Mouse (Mus musculus) limb, embryonic 10.5 days (tissue): ENCODE results near the gene Slc9a3r2. TPM values are rescaled to one million over a fixed set of nuclear protein-coding genes. Genes with fewer than 3 reads are reported as not detected.

Experiments
- DNase-seq: peaks from one replicate; pipeline ENCODE4 v3.0.0-alpha.2; 2017; ENCODE audit warnings: low spot score
- H3K27ac ChIP-seq: fragments of 300-500 bp; sonication (generic); 2 replicates; pipeline ENCODE4 v1.5.1; 2016; ENCODE audit warnings: mild to moderate bottlenecking
- H3K27me3 ChIP-seq: fragments of 300-500 bp; sonication (generic); 2 replicates; pipeline ENCODE4 v1.6.1; 2016; ENCODE audit warnings: low read depth, mild to moderate bottlenecking; ENCODE audit not compliant: poor library complexity, severe bottlenecking
- H3K36me3 ChIP-seq: fragments of 300-500 bp; sonication (generic); 2 replicates; pipeline ENCODE4 v1.6.1; 2016; ENCODE audit warnings: mild to moderate bottlenecking, moderate library complexity
- H3K4me1 ChIP-seq: fragments of 300-500 bp; sonication (generic); 2 replicates; pipeline ENCODE4 v1.6.1; 2016
- H3K4me3 ChIP-seq: fragments of 300-500 bp; sonication (generic); 2 replicates; pipeline ENCODE4 v1.5.1; 2016; ENCODE audit warnings: mild to moderate bottlenecking, moderate library complexity
- H3K9me3 ChIP-seq: fragments of 300-500 bp; sonication (generic); replicated peaks from 2 replicates; pipeline ENCODE4 v1.6.1; 2016; ENCODE audit warnings: mild to moderate bottlenecking
- WGBS: fragments of 180-500 bp; shearing (Covaris S2); methylation state at CpG from one replicate; pipeline ENCODE4 v1.1.7; 2016; 5-methylcytosine and 5-hydroxymethylcytosine counted together
- polyA plus RNA-seq: library from polyadenylated mRNA; unstranded; fragments of >200 nt; fragmentation: Nextera tagmentation; extraction: Ambion mirVana; gene quantifications from 2 replicates; pipeline ENCODE4 v1.2.1, GENCODE M21; 2016

The Slc9a3r2 gene
- polyA plus RNA-seq, 1 experiment from 2014 or later = 57.1 TPM

DNA sequence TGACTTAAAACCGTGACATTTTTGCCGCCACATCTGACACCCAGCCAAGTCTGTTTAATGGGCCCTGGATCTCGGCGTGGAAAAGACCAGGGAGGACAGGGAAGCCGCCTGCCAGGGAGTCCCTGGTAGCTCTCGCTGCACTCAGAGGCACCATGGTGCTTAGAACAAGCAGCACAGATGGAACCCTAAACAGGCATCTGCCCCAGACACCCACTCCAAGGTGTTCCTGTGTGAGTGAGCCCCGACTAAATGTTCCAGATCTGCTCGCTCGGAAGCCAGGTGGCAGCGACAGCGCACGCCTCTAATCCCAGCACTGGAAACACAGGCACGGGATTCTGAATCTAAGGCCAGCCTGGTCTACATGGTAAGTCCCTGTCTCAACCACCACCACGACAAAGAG lies 20.1 kb downstream of the Slc9a3r2 start:
- DNase-seq = no peak
- H3K4me3 ChIP-seq = no peak overlapping the region
- no peaks in the 10 kb centered on the region for H3K9me3 ChIP-seq
- H3K36me3 ChIP-seq = peaks cover 60% of the 10 kb centered on the region
- H3K27me3 ChIP-seq = no peaks in the 10 kb centered on the region
- WGBS = 90% methylated on average over 14 of the region's 14 CpGs
- no peak overlapping the region for H3K27ac ChIP-seq
- peaks cover 23% of the 10 kb centered on the region for H3K4me1 ChIP-seq

DNA sequence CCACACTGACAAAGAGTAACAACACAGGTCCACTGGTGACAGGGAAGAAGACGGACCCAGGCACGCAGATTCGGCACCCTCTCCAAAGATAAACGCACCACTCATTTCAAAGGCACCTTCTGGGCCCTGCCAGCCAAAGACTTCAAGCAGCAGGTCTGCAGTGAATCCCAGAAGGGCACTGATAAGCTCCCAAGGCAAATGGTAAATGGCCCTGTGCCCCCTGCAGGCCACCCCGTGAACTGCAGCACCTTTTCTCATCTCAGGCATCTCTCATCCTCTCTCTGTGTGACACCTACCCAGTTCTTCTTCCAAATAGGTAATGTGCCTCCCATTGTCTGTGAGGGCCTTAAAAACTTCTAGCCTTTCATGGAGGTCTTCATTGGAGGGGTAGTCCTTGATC lies 21.5 kb downstream of the Slc9a3r2 start:
- peak; percentile 84 for DNase-seq
- 52% methylated on average over 5 of the region's 5 CpGs for WGBS
- H3K36me3 ChIP-seq = peaks cover 74% of the 10 kb centered on the region
- no peak overlapping the region for H3K27ac ChIP-seq
- H3K4me3 ChIP-seq = no peak overlapping the region
- no peaks in the 10 kb centered on the region for H3K9me3 ChIP-seq
- H3K27me3 ChIP-seq = no peaks in the 10 kb centered on the region
- peaks cover 19% of the 10 kb centered on the region for H3K4me1 ChIP-seq

DNA sequence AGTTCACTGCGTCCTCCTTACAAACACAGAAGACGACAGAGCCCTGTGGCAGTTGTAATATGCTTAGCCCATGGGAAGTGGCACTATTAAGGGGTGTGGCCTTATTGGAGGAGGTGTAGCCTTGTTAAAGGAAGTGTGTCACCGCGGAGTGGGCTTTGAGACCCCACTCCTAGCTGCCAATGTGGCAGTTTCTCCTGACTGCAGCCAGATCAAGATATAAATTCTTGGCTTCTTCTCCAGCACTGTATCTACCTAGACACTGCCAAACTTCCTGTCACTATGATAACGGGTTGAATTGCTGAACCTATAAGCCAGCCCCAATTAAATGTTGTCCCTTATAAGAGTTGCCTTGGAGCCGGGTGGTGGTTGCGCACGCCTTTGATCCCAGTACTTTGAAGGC lies 24.7 kb downstream of the Slc9a3r2 start:
- WGBS = 94% methylated on average over 8 of the region's 8 CpGs
- no peaks in the 10 kb centered on the region for H3K27me3 ChIP-seq
- DNase-seq = no peak
- no peak overlapping the region for H3K27ac ChIP-seq
- H3K36me3 ChIP-seq = peaks cover 100% of the 10 kb centered on the region
- H3K4me3 ChIP-seq = no peak overlapping the region
- no peaks in the 10 kb centered on the region for H3K4me1 ChIP-seq
- H3K9me3 ChIP-seq = no peaks in the 10 kb centered on the region

GRCm38 (mm10) chr17:24617561-24618194 lies 32.4 kb downstream of the Slc9a3r2 start:
- Histone ChIP-seq H3K4me3 (no peak overlapping the region), H3K36me3 (peaks cover 95% of the 10 kb centered on the region), H3K9me3 (no peaks in the 10 kb centered on the region), H3K4me1 (no peaks in the 10 kb centered on the region), H3K27me3 (no peaks in the 10 kb centered on the region), H3K27ac (no peak overlapping the region)
- WGBS = 90% methylated on average over 14 of the region's 14 CpGs
- DNase-seq = no peak

- H3K27me3 ChIP-seq = no peaks in the 10 kb centered on the region
- no peak overlapping the region for H3K4me3 ChIP-seq
- H3K27ac ChIP-seq = no peak overlapping the region
- 85% methylated on average over 2 of the region's 2 CpGs for WGBS
- H3K9me3 ChIP-seq = no peaks in the 10 kb centered on the region
- no peaks in the 10 kb centered on the region for H3K4me1 ChIP-seq
- H3K36me3 ChIP-seq = peaks cover 81% of the 10 kb centered on the region
- no peak for DNase-seq
Measured at GRCm38 (mm10) chr17:24610711-24611110, 39.4 kb downstream of the Slc9a3r2 start.

DNA sequence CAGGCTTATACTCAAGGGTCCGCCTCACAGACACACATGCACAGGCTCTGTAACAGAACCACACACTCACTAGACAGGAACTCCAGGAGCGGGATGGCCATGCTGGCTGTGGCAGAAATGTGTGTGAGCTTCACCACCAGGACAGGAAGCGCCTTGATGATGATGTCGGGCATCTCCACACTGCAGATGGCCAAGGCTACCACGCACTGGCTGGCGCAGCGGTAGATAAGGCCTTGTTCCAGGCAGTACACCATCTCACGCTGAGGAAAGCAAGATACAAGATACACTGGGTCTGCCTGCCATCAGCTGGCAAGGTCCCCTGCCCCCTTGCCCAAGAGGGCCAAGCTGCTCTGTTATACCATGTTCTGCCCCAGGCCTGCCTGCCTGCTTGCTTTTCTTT lies 41.3 kb downstream of the Slc9a3r2 start:
- DNase-seq = no peak
- Histone ChIP-seq H3K9me3 (no peaks in the 10 kb centered on the region), H3K4me3 (no peak overlapping the region), H3K4me1 (no peaks in the 10 kb centered on the region; the same call in 1 of the 2 replicates), H3K36me3 (peaks cover 81% of the 10 kb centered on the region), H3K27ac (no peak overlapping the region), H3K27me3 (no peaks in the 10 kb centered on the region)
- 97% methylated on average over 8 of the region's 8 CpGs for WGBS

DNA sequence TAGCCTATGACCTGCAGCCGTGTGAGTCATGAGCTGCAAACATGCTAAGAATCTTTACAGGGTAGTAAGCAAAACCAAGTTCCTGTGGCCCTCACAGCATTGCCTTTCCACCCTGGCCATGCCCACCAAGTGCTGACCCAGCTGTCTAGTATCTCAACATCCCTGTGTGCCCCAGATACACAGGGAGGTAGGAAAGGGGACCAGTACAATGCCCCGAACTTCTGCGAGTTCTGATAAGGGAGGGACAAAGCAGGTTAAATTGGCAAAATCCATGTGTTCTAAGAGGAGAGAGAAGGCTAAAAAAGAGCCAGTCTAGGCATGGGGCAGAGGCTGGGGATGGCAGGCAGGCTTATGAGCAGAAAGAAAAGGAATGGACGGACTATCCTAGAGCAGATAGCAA lies 41.8 kb downstream of the Slc9a3r2 start:
- DNase-seq = no peak
- 92% methylated on average over 4 of the region's 4 CpGs for WGBS
- Histone ChIP-seq H3K4me1 (no peaks in the 10 kb centered on the region; the same call in 1 of the 2 replicates), H3K36me3 (peaks cover 81% of the 10 kb centered on the region), H3K4me3 (no peak overlapping the region), H3K9me3 (no peaks in the 10 kb centered on the region), H3K27ac (no peak overlapping the region), H3K27me3 (no peaks in the 10 kb centered on the region)

DNA sequence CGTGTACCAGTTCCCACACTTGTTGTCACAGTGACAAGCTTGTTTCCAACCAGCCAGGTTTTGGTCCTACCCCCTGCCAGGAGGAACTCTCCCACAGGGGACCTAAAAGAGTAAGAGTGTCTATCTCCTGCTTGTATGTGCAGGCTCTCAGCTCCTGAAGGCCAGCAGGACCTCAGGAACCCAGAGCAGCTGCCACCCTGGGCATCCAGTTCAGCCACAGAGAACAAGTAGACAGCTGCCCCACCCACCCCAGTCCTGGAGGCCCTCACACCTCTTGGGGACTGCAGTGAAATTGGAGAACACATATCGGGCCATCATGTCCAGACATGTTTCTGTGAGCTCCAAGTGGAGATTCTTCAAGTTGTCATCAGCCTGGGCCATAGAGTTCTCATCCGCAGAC lies 45.6 kb downstream of the Slc9a3r2 start:
- WGBS = 87% methylated on average over 3 of the region's 3 CpGs
- Histone ChIP-seq H3K4me3 (no peak overlapping the region), H3K27ac (no peak overlapping the region), H3K27me3 (no peaks in the 10 kb centered on the region), H3K4me1 (no peaks in the 10 kb centered on the region; the same call in 1 of the 2 replicates), H3K36me3 (peaks cover 98% of the 10 kb centered on the region), H3K9me3 (no peaks in the 10 kb centered on the region)
- no peak for DNase-seq

GRCm38 (mm10) chr17:24603961-24604360 lies 46.2 kb downstream of the Slc9a3r2 start:
- WGBS = 93% methylated on average over 8 of the region's 8 CpGs
- no peak overlapping the region for H3K27ac ChIP-seq
- H3K4me1 ChIP-seq = no peaks in the 10 kb centered on the region; the same call in 1 of the 2 replicates
- no peaks in the 10 kb centered on the region for H3K27me3 ChIP-seq
- DNase-seq = no peak
- H3K9me3 ChIP-seq = no peaks in the 10 kb centered on the region
- no peak overlapping the region for H3K4me3 ChIP-seq
- H3K36me3 ChIP-seq = peaks cover 100% of the 10 kb centered on the region

GRCm38 (mm10) chr17:24600502-24600901 lies 49.6 kb downstream of the Slc9a3r2 start:
- Histone ChIP-seq H3K27ac (no peak overlapping the region), H3K4me3 (peak overlapping the region; percentile 3; the same call in 1 of the 2 replicates), H3K27me3 (no peaks in the 10 kb centered on the region), H3K4me1 (no peaks in the 10 kb centered on the region; the same call in 1 of the 2 replicates), H3K9me3 (no peaks in the 10 kb centered on the region), H3K36me3 (peaks cover 100% of the 10 kb centered on the region)
- DNase-seq = no peak
- WGBS = 94% methylated on average over 4 of the region's 4 CpGs

DNA sequence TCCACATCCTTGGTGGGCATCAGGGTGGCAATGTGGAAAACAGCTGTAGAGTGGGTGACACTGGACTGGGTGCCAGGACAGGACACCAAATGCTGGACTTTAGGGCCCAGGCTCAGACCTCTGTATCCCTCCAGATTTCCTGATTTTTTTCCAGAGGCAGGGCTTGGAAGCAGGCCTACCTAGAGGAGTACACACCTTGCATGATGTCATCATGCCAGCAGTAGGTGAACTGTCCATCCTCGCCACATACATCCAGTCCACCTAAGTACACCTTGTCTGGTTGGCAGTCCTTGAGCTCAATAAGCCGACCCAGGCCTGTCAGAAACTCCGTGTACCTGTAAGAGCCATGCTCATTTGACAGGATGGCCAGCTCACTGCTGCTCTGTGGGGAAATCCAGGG lies 52.1 kb downstream of the Slc9a3r2 start:
- no peaks in the 10 kb centered on the region for H3K4me1 ChIP-seq
- H3K36me3 ChIP-seq = peaks cover 100% of the 10 kb centered on the region
- no peak for DNase-seq
- no peaks in the 10 kb centered on the region for H3K27me3 ChIP-seq
- no peaks in the 10 kb centered on the region for H3K9me3 ChIP-seq
- 90% methylated on average over 3 of the region's 3 CpGs for WGBS
- no peak overlapping the region for H3K4me3 ChIP-seq
- no peak overlapping the region for H3K27ac ChIP-seq

GRCm38 (mm10) chr17:24596471-24597183 lies 53.5 kb downstream of the Slc9a3r2 start:
- no peaks in the 10 kb centered on the region for H3K9me3 ChIP-seq
- no peaks in the 10 kb centered on the region for H3K27me3 ChIP-seq
- no peak overlapping the region for H3K27ac ChIP-seq
- no peaks in the 10 kb centered on the region for H3K4me1 ChIP-seq
- 91% methylated on average over 19 of the region's 19 CpGs for WGBS
- no peak overlapping the region for H3K4me3 ChIP-seq
- peaks cover 100% of the 10 kb centered on the region for H3K36me3 ChIP-seq
- DNase-seq = no peak

- no peak overlapping the region for H3K27ac ChIP-seq
- no peaks in the 10 kb centered on the region for H3K4me1 ChIP-seq
- H3K4me3 ChIP-seq = no peak overlapping the region
- no peak for DNase-seq
- WGBS = 84% methylated on average over 5 of the region's 5 CpGs
- H3K36me3 ChIP-seq = peaks cover 100% of the 10 kb centered on the region
- no peaks in the 10 kb centered on the region for H3K9me3 ChIP-seq
- no peaks in the 10 kb centered on the region for H3K27me3 ChIP-seq
Measured at GRCm38 (mm10) chr17:24596073-24596466, 54.1 kb downstream of the Slc9a3r2 start.
